Mouse (Mus musculus) ZHBTc4 (cell line): ENCODE measurements at regions not wholly inside any gene's neighbourhood (a gene's known extent, or its start where the extent isn't known, plus 50 kb on each side); places are given as distances from the start of the nearest gene placed in this dataset.
"Not testable (repeated sequence)": the region's sequence is repeated elsewhere in the genome, so short reads cannot be mapped to it uniquely, and the experiment has no call there.

Source experiments
- DNase-seq: peaks from one replicate; pipeline ENCODE4 v3.0.0-alpha.2; 2011; ENCODE audit warnings: low read depth, low spot score

DNA sequence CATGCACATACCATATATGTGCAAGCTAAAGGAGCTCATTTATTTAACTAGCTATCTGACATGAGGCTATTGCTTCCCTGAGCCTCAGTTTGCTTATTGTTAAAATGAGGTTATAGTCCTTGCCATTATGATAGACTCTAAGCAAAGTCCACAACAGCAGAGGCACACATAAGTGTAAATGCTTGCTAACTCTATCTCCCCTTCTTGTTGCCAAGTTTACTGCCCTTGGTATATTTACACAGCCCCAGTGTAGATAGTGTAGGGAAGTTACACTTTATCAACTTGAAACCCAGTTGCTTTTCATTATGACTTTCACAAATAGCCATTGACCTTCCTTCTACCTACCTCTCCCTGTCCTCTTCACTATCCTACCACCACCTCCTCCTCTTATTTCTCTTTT lies 782.6 kb upstream of the Agtr1b start:
- DNase-seq, result no peak

DNA sequence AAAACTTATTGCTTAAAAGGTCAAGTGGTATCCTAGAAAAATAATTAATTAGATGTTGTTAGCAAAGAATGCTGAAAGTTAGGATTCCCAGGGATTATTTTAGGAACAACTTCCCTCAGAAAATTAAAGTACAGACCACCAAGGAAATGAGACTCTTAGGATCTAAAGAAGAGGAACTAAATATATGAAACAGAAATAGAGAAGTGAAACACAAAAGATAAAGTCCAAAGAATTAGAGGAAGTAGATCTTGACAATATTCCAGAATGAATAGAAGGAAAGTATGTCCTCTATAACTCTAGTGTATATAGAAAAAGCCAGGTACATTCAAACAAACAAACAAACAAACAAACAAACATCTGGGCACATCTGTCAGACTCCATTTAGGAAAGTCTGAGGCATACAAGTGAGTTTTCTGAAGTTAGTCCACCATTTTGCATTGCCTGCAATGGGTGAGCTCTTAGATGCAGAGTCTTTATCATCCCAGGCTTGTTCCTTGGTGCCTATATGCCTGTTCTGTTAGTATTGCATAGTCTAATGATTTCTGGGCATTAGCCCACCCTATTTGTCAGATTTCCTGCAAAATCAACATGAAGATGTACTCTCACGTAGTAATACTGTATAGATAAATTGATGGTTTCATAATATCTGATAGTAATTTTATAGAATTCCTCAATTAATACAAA lies 762.0 kb upstream of the Agtr1b start:
- DNase-seq, result no peak

DNA sequence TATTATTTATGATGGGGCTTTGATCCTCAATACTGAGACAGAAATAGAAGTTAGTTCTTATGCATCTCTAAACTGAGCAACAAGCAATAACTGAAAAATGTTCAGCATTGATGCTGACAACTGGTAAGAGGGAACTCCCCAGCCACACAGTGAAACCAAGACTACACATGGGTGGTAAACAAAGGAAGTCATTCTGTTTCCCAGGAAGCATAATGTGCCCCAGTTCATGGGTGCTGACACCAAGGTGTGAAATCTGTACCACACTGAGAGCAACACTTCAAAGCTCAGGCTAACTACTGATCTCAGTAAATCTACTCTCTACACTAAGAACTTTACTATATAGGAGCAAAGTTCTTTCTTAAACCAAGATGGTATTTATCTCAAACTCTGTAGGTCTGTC lies 759.2 kb upstream of the Agtr1b start:
- no peak for DNase-seq

DNA sequence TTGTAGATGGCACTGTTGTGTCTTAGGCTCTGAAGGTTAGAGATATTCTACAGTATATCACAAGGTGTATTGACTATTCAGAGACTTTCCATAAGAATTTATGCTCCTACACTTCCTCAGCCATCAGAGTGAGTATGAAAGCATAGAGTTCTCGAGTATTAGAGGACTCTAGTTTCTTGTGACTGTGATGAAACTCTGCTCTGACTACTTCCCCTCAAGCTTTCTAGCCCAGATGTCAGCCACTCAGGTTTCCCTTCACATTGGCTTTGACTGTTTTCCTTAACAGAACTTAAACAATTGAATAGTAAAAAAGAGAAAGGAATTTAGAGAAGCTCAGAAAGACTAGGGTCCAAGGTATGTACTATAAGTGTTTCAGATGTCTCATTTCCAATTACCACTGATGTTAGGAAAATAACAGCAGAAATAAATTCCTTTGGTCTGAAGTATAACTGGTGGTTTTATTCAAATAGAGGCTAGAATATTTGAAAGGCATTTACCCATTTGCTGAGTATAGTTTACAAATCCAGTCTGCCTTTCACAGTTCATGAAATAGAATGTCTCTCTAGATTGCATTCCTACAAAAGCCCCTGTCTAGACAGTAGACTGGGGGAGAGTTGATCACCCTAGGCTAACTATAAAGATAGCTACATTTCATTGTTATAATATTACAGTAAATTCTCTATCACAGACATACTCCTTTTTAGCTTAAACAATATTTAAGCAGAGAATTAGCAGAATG lies 751.4 kb upstream of the Agtr1b start:
- DNase-seq, result no peak

DNA sequence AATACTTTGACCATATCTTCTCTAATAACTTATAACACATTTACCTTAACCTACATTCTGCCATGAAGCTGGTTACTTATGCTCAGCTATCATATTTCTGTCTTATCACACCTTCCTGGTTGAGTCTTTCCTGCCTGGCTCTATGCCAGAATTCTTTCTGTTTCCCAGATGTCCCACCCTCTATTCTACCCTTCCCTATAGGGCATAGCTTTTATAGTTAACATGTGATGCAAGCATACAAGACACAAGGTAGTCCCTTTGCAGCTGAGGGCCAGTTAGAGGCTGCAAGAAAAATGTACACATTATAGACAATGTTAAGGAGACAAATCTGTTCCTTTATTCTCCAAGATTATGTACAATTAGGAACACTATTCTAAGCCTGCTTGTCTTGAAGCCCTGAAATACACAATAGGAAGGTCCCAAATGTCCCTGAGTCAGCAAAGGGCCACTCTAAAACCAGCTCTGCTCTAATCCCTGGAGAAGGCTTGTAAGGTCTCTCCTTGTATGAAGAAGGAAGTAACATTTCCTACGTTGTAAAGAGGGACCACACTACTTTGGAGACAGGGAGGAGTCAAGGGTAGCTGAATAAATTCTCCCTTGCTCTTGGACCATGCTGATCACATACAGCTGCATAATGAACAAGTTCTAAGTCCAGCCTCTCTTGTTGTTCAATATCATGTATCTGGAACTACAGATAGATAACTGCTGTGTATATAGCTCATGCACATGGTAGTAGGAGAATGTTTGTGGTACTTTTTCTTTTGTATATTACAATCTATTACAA lies 745.0 kb upstream of the Agtr1b start:
- DNase-seq, result no peak

DNA sequence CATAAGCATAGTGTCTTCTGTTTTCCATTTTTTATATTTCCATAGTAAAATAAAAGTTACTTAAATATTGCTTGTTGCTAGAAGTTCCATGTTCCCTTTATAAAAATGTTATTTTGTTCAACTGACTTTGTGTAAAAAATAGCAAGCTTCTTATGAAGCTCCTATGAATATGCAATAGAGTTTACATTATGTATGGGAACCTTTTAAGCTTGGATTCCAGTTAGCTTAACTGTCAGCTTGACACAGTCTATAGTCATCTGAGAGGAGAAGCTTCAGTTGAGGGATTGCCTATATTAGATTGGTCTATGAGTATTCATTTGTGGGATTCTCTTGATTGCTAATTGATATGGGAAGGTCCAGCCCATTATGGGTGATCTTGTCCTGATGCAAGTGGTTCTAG lies 723.2 kb upstream of the Agtr1b start:
- no peak for DNase-seq

DNA sequence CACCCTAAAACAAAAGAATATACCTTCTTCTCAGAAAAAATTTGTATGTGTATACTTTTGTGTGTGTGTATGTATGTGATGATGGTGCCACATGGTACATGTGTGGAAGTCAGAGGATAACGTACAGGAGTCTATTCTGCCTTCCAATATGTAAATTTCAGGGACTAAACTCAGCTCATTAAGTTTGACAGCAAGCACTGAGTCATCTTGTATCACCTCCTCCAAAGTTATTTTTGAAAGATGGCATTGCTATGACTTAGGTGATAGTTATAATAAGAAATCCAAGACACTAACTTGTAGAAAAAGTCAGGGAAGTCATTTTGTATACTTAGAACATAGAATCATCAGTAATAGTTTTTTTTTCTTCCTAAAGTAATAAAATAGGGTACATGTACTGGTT lies 719.4 kb upstream of the Agtr1b start:
- DNase-seq, result no peak

DNA sequence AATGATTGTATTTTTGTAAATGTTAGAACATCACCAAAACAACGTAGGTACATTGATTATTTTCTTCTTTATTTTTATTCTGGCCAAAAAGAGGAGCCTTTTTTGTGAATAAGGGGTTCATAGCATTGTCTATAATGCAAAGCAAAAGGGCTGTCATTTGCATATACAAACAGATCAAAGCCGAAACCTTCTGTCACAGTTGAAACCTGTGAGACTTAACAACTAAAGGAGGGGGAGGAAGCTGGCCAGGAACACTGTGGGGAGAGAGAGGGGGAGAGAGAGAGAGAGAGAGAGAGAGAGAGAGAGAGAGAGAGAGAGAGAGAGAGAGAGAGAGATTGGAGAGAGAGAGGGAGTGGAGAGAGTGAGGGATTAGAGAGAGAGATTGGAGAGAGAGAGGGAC lies 710.6 kb upstream of the Agtr1b start:
- DNase-seq, result no peak

DNA sequence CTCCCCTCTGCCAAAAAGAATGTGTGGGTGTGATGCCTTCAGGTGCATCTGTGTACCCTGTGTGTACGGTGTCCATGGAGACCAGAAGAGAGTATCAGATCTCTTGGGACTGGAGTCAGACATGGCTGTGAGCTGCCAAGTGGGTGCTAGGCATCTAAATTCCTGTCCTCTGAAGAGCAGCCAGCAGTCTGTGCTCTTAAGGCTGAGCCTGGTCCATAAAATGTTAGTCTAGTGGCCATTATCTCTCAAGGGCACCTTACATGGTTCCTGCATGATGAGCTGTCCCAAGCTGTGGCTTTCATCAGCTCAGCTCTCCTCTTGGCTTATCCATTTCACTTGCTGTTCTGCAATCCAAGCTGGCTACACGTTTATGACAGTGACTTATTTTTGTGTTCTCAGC lies 686.4 kb upstream of the Agtr1b start:
- DNase-seq, result not testable (repeated sequence)

DNA sequence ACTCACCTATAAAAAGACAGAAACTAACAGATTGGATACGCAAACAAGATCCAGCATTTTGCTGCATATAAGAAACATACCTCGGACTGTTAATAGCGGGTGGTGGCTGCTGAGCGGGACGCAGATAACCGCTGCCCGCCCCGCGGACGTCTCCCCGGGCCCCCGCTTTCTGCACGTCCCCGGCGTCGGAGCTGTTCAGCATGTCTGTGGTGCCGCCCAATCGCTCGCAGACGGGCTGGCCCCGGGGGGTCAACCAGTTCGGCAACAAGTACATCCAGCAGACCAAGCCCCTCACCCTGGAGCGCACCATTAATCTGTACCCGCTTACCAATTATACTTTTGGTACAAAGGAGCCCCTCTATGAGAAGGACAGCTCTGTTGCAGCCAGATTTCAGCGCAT lies 682.4 kb upstream of the Agtr1b start:
- DNase-seq, result not testable (repeated sequence)

DNA sequence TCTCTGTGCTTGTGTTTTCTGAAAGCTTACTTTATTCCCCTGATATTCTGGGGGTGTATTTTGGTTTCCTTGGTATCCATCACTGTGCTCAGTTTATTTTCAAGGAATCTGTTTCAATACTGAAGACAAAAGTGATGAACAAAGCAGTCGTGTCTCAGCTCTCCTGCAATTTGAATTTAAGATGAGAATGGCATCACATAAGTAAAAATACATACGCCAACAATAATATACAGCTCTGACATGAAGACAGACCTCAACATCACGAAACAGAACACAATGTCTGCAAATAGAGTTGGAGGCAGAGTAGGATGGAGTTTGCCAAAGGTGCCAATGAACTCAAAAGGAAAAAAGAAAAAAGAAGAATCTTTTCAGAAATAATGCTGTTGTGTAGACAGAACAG lies 679.0 kb upstream of the Agtr1b start:
- DNase-seq, result no peak

DNA sequence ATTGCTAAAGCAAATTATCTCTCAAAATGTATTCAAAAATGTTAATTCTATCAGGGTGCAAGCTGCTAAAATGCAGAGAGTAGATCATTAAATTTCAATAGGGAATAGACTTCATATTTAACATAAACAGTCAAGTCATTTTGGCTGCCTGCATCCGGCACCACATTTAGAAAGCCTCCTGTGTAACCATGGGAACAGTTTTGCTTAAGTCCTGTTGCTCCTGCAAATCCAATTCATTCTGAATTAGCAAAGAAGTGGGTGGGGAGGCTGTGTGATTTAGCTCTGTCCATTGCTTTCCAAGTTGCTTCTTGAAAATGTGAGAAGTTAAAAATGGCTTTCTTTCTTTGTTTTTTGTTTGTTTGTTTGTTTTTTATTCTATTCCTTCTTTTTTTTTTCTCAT lies 658.9 kb upstream of the Agtr1b start:
- DNase-seq, result no peak

DNA sequence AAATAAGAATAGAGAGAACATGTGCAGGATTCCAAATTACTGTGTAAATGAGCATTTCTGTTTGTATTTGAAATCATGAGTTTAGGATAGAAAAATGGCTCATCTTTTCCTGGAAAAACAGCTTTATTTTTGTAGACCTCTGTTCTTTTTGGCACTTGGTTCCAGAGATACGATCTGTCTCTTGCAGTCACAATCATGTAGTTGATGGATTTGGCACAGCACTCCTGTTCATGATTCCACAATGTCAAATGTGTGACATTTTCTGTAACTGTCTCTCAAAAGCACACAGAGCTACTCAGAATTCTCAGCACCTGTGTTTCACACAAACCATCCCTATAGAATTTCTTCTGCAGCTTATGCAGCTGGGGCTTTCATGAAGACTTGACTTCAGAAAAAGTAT lies 654.0 kb upstream of the Agtr1b start:
- no peak for DNase-seq

DNA sequence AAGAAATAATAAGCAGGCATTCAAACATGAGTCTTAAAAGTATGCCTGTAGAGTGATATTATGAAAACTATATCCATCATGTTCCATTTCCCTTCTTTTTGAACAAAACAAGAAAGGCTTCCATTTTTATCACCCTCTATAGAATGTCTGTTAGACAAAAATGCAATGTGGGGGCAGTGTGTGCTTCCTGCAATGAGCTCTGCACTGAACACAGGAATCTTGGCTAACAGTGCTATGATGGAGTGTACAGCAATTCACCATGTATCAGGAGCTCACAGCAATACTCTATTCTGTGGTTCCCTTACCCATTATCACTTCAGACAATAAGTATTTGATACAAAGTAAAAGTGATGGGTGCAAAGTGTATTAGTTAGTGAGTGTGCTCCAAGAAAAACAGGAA lies 653.3 kb upstream of the Agtr1b start:
- no peak for DNase-seq

DNA sequence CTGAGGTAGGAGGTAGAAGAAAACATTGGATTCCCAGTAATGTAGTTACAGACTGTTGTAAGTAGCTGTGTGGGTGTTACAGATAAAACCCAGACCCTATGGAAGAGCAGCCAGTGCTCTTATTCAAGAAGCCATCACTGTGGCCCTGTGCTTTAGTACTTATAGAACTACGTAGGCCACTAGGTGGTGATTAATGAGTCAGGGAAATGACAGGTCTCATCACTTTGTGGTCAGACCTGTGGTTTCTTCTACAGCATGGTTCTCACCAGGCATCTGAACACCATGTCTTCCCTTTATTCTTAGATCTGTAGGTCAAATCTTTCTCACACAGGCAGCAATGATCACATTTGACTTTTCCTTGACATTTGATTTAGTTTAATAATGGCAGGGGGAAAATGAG lies 642.7 kb upstream of the Agtr1b start:
- no peak for DNase-seq

DNA sequence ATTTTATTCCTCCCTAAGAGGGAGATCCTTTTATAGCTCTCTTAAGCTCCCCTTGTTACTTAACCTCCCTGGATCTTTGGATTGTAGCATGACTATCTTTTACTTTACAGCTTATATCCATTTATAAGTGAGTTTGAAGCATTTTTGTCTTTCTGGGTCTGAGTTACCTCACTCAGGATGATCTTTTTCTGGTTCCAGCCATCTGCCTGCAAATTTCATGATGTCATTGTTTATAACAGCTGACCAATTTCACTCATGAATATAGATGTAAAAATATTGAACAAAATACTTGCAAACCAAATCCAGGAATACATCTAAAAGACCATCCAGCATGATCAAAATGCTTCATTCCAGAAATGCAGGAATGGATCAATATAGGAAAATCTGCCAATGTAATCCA lies 631.3 kb upstream of the Agtr1b start:
- no peak for DNase-seq

DNA sequence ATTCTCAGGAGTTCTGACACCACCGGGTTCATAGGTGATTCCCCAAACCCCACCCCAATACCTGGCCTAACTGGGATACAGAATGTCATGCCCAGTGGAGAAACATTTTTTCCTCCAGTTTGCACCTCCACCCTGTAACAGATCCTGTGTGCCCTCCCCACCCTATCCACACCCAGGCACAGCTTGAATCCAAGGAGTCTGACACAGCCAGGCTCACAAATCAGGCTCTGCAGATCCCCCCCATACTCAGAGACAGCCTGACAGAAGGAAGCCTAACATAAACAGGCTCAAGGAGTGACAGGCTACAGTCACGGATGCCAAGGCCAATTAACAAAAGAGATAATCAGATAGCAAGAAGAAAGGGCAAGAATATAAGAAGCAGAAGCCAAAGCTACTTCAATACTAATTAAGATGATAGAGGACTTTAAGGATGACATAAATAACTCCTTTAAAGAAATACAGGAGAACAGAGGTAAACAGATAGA lies 622.6 kb upstream of the Agtr1b start:
- no peak for DNase-seq

DNA sequence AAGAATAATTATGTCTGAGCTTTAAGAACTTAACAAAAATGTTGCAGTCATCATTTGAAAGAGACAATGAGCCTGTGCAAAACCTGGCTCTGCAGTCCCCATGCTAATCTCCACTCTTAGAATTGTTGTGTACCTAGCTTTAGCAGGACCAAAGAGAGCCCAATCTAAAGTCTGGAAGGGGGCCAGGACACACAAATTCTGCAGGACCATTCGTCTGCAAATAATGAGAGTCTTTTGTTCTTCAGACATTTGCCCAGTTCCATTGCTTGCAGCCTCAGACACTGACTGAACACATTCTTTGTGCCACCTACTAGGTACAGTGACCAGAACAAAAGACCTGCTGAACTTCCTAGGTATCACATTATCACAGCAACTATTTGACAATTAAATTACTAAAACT lies 620.0 kb upstream of the Agtr1b start:
- peak; percentile 1 for DNase-seq

DNA sequence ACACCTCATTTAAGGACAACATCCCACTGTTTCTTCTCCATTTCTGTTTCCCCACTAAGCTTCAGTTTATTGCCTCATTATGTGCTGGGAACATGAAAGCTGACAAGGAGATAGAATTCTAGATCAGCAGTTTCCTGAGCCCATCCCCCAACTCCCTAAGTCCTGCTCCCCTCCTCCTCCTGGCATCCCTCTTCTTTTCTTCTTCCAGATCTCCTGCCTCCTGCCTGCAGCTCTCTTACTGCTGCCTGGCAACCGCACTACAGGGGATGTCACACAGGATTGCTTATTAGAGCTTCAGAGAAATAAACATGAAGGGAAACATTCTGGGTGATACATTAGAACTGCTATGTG lies 619.4 kb upstream of the Agtr1b start:
- no peak for DNase-seq

DNA sequence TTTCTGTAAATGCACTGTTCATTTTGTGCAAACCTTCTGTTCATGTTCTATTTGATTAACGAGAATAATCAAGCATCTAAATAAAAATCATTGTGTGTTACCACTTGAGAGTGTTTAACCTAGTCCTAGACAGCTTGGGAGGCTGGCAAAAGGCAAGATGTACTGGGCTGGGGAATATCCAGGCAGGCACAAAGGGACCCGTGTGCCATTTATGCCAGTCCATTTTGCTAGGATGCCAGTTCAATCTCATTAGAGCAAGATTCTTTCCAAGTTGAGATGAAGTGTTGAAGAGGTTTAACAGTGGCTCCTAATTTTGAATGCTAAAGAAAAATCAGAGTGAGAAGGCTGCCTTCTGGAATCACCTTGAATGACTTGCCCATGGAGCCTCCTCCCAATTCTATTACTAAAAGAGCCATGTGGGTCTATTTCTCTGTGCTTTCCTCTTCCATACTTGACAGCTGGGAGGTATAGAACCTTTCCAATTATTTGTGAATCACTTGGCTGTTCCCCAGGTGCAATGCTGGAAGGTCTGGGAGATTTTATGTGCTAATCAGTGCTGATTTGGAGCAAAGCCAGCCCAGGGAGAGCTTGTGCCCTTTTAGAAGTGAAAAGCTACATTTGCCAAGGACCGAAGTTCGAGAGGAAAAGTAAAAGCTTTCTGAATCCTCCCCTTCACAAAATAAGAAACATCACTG lies 618.9 kb upstream of the Agtr1b start:
- DNase-seq, result no peak

DNA sequence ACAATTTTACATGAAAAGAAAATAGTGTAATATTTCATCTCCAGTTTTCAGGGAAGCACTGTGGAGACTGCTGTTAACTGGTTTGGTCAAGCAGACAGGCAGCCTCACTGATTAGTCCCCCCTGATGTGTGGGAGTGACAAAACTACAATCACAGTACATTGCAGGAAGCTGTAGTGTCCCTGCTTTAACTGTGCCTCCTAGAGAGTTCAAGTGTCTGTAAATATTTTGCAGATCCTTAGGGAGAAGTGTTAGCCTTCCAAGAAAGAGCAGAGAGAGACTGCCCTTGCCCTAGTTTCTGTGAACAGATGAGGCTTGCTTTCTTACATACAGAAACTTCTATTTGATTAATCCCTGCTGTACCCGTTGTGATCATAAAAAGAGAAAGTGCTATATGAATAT lies 617.2 kb upstream of the Agtr1b start:
- no peak for DNase-seq

DNA sequence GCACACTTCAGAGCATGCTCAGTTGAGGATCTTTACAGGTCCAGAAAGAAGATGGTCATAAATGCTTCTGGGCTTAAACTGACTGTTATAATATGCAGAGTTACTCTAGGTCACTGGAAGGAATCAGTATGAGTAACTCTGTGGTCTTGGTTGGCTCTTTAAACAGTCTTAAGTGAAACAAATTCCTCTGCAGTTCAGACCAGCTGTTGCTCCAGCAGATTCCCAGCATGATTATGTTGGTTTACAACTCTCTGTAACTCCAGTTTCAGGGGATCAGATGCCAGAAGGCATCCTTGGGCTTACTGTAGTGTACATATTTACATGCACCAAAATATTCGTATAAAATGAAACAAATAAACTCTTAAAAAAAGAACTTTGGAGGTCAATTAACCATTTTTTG lies 606.1 kb upstream of the Agtr1b start:
- no peak for DNase-seq
